Comparison of ENCODE assay signal across 8 mouse cellular contexts in genomic region chr15:102248131-102248811, GRCm38 (mm10). TPM values are rescaled to one million over a fixed set of nuclear protein-coding genes. Genes with fewer than 3 reads are reported as not detected.
DNase-seq lines count a peak whose midpoint lies in the region; ATAC-seq and TF ChIP-seq lines count a peak whose summit lies in the region.

No protein-coding gene starts in this region.

- TF ChIP-seq CTCF in heart, postnatal 0 days (IDR thresholded peaks at IDR 0.05; ENCODE audit: low read depth) = no peak

- peaks cover 43% of the 10 kb centered on the region for H3K4me1 ChIP-seq in kidney, embryonic 14.5 days (ENCODE audit: control insufficient read depth, insufficient read depth, low read length)
- 0 out of 2 replicates have a peak, but pooled peaks cover 10% of the 10 kb centered on the region for H3K4me1 ChIP-seq in heart, postnatal 0 days (ENCODE audit: control insufficient read depth, insufficient read depth)
- peaks cover 47% of the 10 kb centered on the region for H3K4me1 ChIP-seq in midbrain, embryonic 13.5 days (replicated peaks)

- ATAC-seq in kidney, embryonic 14.5 days (ENCODE audit: low FRiP score, low TSS enrichment) = no peak
- ATAC-seq in heart, postnatal 0 days (ENCODE audit: insufficient read depth, low read depth) = no peak
- no peak for ATAC-seq in midbrain, embryonic 13.5 days

- H3K9me3 ChIP-seq in kidney, embryonic 14.5 days (ENCODE audit: control insufficient read depth, low read length) = no peaks in the 10 kb centered on the region
- no peaks in the 10 kb centered on the region for H3K9me3 ChIP-seq in heart, postnatal 0 days (replicated peaks; ENCODE audit: control insufficient read depth, low read length)
- H3K9me3 ChIP-seq in midbrain, embryonic 13.5 days = no peaks in the 10 kb centered on the region

- intact Hi-C loops in left cerebral cortex, postnatal 36 days (cut with DNase I) = no loop called here

- H3K4me2 ChIP-seq in kidney, embryonic 14.5 days (replicated peaks; ENCODE audit: low read depth, low read length) = peak overlapping the region; percentile 81
- peak overlapping the region; percentile 78 for H3K4me2 ChIP-seq in heart, postnatal 0 days (ENCODE audit: low read depth, low read length)
- peak overlapping the region; percentile 94 for H3K4me2 ChIP-seq in midbrain, embryonic 13.5 days (replicated peaks)

- no peaks in the 10 kb centered on the region; the same call in 1 of the 2 replicates for H3K27me3 ChIP-seq in kidney, embryonic 14.5 days (ENCODE audit: control insufficient read depth, insufficient read depth, low read length)
- peaks cover 8% of the 10 kb centered on the region; the same call in 1 of the 2 replicates for H3K27me3 ChIP-seq in heart, postnatal 0 days (ENCODE audit: control insufficient read depth, insufficient read depth, low read length)
- peaks cover 82% of the 10 kb centered on the region for H3K27me3 ChIP-seq in midbrain, embryonic 13.5 days

- peak overlapping the region; percentile 66 for H3K4me3 ChIP-seq in kidney, embryonic 14.5 days (ENCODE audit: low read length)
- H3K4me3 ChIP-seq in heart, postnatal 0 days (ENCODE audit: low read depth, low read length) = peak overlapping the region; percentile 67
- peak overlapping the region; percentile 53 for H3K4me3 ChIP-seq in midbrain, embryonic 13.5 days (replicated peaks)

- peak overlapping the region; percentile 96 for H3K27ac ChIP-seq in kidney, embryonic 14.5 days (ENCODE audit: low read depth, low read length)
- H3K27ac ChIP-seq in heart, postnatal 0 days (ENCODE audit: low read depth) = peak overlapping the region; percentile 91
- 0 out of 2 replicates have a peak overlapping the region, but pooled peaks have one; percentile 26 for H3K27ac ChIP-seq in midbrain, embryonic 13.5 days

- peak overlapping the region; percentile 74 for H3K9ac ChIP-seq in kidney, embryonic 14.5 days (ENCODE audit: low read depth, low read length)
- H3K9ac ChIP-seq in heart, postnatal 0 days (replicated peaks; ENCODE audit: low read depth, low read length) = peak overlapping the region; percentile 56
- H3K9ac ChIP-seq in midbrain, embryonic 13.5 days (replicated peaks) = peak overlapping the region; percentile 69

- no peak for TF ChIP-seq EP300 in heart, postnatal 0 days (IDR thresholded peaks at IDR 0.05; ENCODE audit: low read depth)

- H3K36me3 ChIP-seq in kidney, embryonic 14.5 days (ENCODE audit: control insufficient read depth, insufficient read depth, low read length) = 0 out of 2 replicates have a peak, but pooled peaks cover 3% of the 10 kb centered on the region
- H3K36me3 ChIP-seq in heart, postnatal 0 days (replicated peaks; ENCODE audit: control insufficient read depth, insufficient read depth, low read length) = no peaks in the 10 kb centered on the region
- H3K36me3 ChIP-seq in midbrain, embryonic 13.5 days = no peaks in the 10 kb centered on the region

- no peak for DNase-seq in kidney, postnatal 14 days
- peak; percentile 72 for DNase-seq in NIH3T3 (ENCODE audit: low read depth)
- DNase-seq in heart, postnatal 0 days (ENCODE audit: low spot score) = no peak
- no peak for DNase-seq in T-cell, adult 2 months (ENCODE audit: low spot score)
- DNase-seq in cerebellum, adult 8-10 months = no peak
- no peak for DNase-seq in left cerebral cortex, postnatal 36 days (ENCODE audit: low spot score in 2 of 2)

- 7% methylated on average over 8 of the region's 8 CpGs for WGBS in kidney, embryonic 14.5 days
- 15% methylated on average over 8 of the region's 8 CpGs for WGBS in heart, postnatal 0 days
- WGBS in midbrain, embryonic 13.5 days = 8% methylated on average over 8 of the region's 8 CpGs

RNA-seq across cellular contexts. Expression of gene Rarg, which starts 9.0 kb away (rescaled TPM):
- polyA plus RNA-seq in kidney, embryonic 14.5 days (2014; fragmentation: Nextera tagmentation; extraction: Ambion mirVana) = 17.9 and 23.9 TPM in 2 replicates
- total RNA-seq in heart, postnatal 0 days (2014; rRNA removed; ENCODE audit: low replicate concordance) = 8.9 and 9.7 TPM in 2 replicates
- polyA plus RNA-seq in heart, postnatal 0 days (2015; fragmentation: Nextera tagmentation; extraction: Ambion mirVana) = 5.4 and 6.0 TPM in 2 replicates
- 2.7 and 3.4 TPM in 2 replicates for polyA plus RNA-seq in midbrain, embryonic 13.5 days (2015; fragmentation: Nextera tagmentation; extraction: Ambion mirVana)
- 10 to 100 TPM; 13.1 to 13.9 TPM for total RNA-seq in left cerebral cortex, postnatal 36 days (2021)

RNA-seq across cellular contexts. Expression of gene Itgb7, which starts 16.5 kb away (rescaled TPM):
- polyA plus RNA-seq in kidney, embryonic 14.5 days (2014; fragmentation: Nextera tagmentation; extraction: Ambion mirVana) = 1.1 and 1.7 TPM in 2 replicates
- 0.23 and 1.1 TPM in 2 replicates for total RNA-seq in heart, postnatal 0 days (2014; rRNA removed; ENCODE audit: low replicate concordance)
- polyA plus RNA-seq in heart, postnatal 0 days (2015; fragmentation: Nextera tagmentation; extraction: Ambion mirVana) = 0.79 and 0.92 TPM in 2 replicates
- 0.71 and 0.82 TPM in 2 replicates for polyA plus RNA-seq in midbrain, embryonic 13.5 days (2015; fragmentation: Nextera tagmentation; extraction: Ambion mirVana)
- 1 to 10 TPM; 1.1 to 1.5 TPM for total RNA-seq in left cerebral cortex, postnatal 36 days (2021)

RNA-seq across cellular contexts. Expression of gene Gm9918, which starts 22.1 kb away (rescaled TPM):
- 0.37 and 0.84 TPM in 2 replicates for polyA plus RNA-seq in kidney, embryonic 14.5 days (2014; fragmentation: Nextera tagmentation; extraction: Ambion mirVana)
- total RNA-seq in heart, postnatal 0 days (2014; rRNA removed; ENCODE audit: low replicate concordance) = not detected in 2 replicates
- not detected in 2 replicates for polyA plus RNA-seq in heart, postnatal 0 days (2015; fragmentation: Nextera tagmentation; extraction: Ambion mirVana)
- polyA plus RNA-seq in midbrain, embryonic 13.5 days (2015; fragmentation: Nextera tagmentation; extraction: Ambion mirVana) = 0.07 and 0.12 TPM in 2 replicates
- total RNA-seq in left cerebral cortex, postnatal 36 days (2021) = not detected

RNA-seq across cellular contexts. Expression of gene Mfsd5, which starts 31.0 kb away (rescaled TPM):
- 53.7 and 65.3 TPM in 2 replicates for polyA plus RNA-seq in kidney, embryonic 14.5 days (2014; fragmentation: Nextera tagmentation; extraction: Ambion mirVana)
- 35.6 and 53.5 TPM in 2 replicates for total RNA-seq in heart, postnatal 0 days (2014; rRNA removed; ENCODE audit: low replicate concordance)
- 31.4 and 34.1 TPM in 2 replicates for polyA plus RNA-seq in heart, postnatal 0 days (2015; fragmentation: Nextera tagmentation; extraction: Ambion mirVana)
- 50.8 and 53.4 TPM in 2 replicates for polyA plus RNA-seq in midbrain, embryonic 13.5 days (2015; fragmentation: Nextera tagmentation; extraction: Ambion mirVana)
- 10 to 100 TPM; 40.9 to 43.9 TPM for total RNA-seq in left cerebral cortex, postnatal 36 days (2021)

RNA-seq across cellular contexts. Expression of gene Csad, which starts 43.7 kb away (rescaled TPM):
- 50.6 and 68.1 TPM in 2 replicates for polyA plus RNA-seq in kidney, embryonic 14.5 days (2014; fragmentation: Nextera tagmentation; extraction: Ambion mirVana)
- 43.9 and 64.7 TPM in 2 replicates for total RNA-seq in heart, postnatal 0 days (2014; rRNA removed; ENCODE audit: low replicate concordance)
- 27.7 and 33.1 TPM in 2 replicates for polyA plus RNA-seq in heart, postnatal 0 days (2015; fragmentation: Nextera tagmentation; extraction: Ambion mirVana)
- 37.9 and 40.2 TPM in 2 replicates for polyA plus RNA-seq in midbrain, embryonic 13.5 days (2015; fragmentation: Nextera tagmentation; extraction: Ambion mirVana)
- 10 to 100 TPM; 23.9 to 29.4 TPM for total RNA-seq in left cerebral cortex, postnatal 36 days (2021)

Comparison
In these comparisons a context has a peak if more than half of its experiments do, and no peak if none do; other contexts are left out.
1. H3K27ac ChIP-seq: peak in every context shown above with its lines; median percentile 96 in kidney, embryonic 14.5 days; 91 in heart, postnatal 0 days; 26 in midbrain, embryonic 13.5 days.